10 mouse cellular contexts compared by ENCODE assay signal in the genomic region with DNA sequence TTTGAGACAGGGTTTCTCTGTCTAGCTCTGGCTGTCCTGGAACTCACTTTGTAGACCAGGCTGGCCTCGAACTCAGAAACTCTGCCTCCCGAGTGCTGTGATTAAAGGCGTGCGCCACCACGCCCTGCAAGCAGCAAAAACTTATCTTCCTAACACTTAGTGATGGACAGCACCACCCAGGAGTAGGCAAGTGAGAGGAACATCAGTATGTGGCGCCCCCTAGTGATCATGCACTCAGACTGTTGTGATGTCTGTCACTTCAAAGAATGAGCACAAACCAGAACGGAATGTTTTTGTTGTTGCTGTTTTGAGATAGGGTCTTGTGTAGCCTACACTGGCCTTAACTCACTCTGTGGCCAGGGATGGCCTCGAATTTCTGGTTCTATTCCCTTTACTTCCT. TPM values are rescaled to one million over a fixed set of nuclear protein-coding genes. Genes with fewer than 3 reads are reported as not detected.
DNase-seq lines count a peak whose midpoint lies in the region; ATAC-seq and TF ChIP-seq lines count a peak whose summit lies in the region.
"Had no signal": no experiment of that assay in that cellular context is flagged by ENCODE, and none has a peak within 500 bp of the region (broad histone marks: within the 10 kb centered on the region; RNA-seq: fewer than 3 reads in every experiment).

No protein-coding gene starts in this region.

- no peak for TF ChIP-seq EP300 in ES-Bruce4 (IDR thresholded peaks at IDR 0.05; ENCODE audit: insufficient read depth, low read depth, low read length)

- intact Hi-C loops in gastrocnemius, postnatal 36 days (cut with DNase I): loop anchor here (5.0 to 10.0 kb wide), 2 partner anchors 74 to 577 kb away; no protein-coding TSS in a partner anchor

- H3K9ac ChIP-seq in heart, embryonic 12.5 days: no peak overlapping the region
- no peak overlapping the region for H3K9ac ChIP-seq in ES-Bruce4 (ENCODE audit: low read depth, poor library complexity, severe bottlenecking)
- H3K9ac ChIP-seq: midbrain, embryonic 12.5 days had no signal

- DNase-seq in heart, adult 11 months: peak; percentile 86
- peak; percentile 67 for DNase-seq in c-Kit-positive CD71-negative TER-119-negative erythroid progenitor cells, embryonic 14.5 days (ENCODE audit: low read depth)
- DNase-seq in gastrocnemius, postnatal 36 days: peak; percentile 22 to 50
- peak; percentile 67 for DNase-seq in layer of hippocampus, postnatal 10 days (ENCODE audit: low spot score in 2 of 2)
- peak; percentile 59 to 79 for DNase-seq in lung, postnatal 4 days
- peak; percentile 54 for DNase-seq in testis, postnatal 14 days (ENCODE audit: low spot score)

- H3K36me3 ChIP-seq in heart, embryonic 12.5 days: no peaks in the 10 kb centered on the region
- H3K36me3 ChIP-seq in ES-Bruce4 (ENCODE audit: control insufficient read depth, insufficient read depth, low read length, poor library complexity, severe bottlenecking): no peaks in the 10 kb centered on the region
- H3K36me3 ChIP-seq: midbrain, embryonic 12.5 days had no signal

- no peaks in the 10 kb centered on the region for H3K9me3 ChIP-seq in heart, embryonic 12.5 days (replicated peaks)
- H3K9me3 ChIP-seq in ES-Bruce4 (replicated peaks; ENCODE audit: control insufficient read depth, insufficient read depth, low read length, poor library complexity, severe bottlenecking): no peaks in the 10 kb centered on the region
- H3K9me3 ChIP-seq: midbrain, embryonic 12.5 days had no signal

- TF ChIP-seq CTCF in ES-Bruce4 (IDR thresholded peaks at IDR 0.05; ENCODE audit: low read depth, low read length): peak; percentile 69

- no peaks in the 10 kb centered on the region for H3K4me1 ChIP-seq in heart, embryonic 12.5 days (replicated peaks)
- no peaks in the 10 kb centered on the region for H3K4me1 ChIP-seq in ES-Bruce4 (ENCODE audit: control insufficient read depth, insufficient read depth, low read length)
- H3K4me1 ChIP-seq: midbrain, embryonic 12.5 days had no signal

- TF ChIP-seq POLR2A in ES-Bruce4 (IDR thresholded peaks at IDR 0.05; ENCODE audit: insufficient read depth, low read length): no peak

- H3K4me3 ChIP-seq in heart, embryonic 12.5 days: no peak overlapping the region
- H3K4me3 ChIP-seq in ES-Bruce4 (ENCODE audit: low read depth, low read length): no peak overlapping the region
- H3K4me3 ChIP-seq: erythroblast, embryonic 14.5 days; midbrain, embryonic 12.5 days had no signal

- no peak overlapping the region for H3K4me2 ChIP-seq in heart, embryonic 12.5 days
- H3K4me2 ChIP-seq: midbrain, embryonic 12.5 days had no signal

- ATAC-seq in heart, embryonic 12.5 days (ENCODE audit: insufficient number of reproducible peaks, low FRiP score): no peak

- H3K27ac ChIP-seq in heart, embryonic 12.5 days (ENCODE audit: poor library complexity, severe bottlenecking): no peak overlapping the region
- H3K27ac ChIP-seq in ES-Bruce4 (ENCODE audit: insufficient read depth, low read length): no peak overlapping the region
- H3K27ac ChIP-seq: midbrain, embryonic 12.5 days had no signal

- no peaks in the 10 kb centered on the region for H3K27me3 ChIP-seq in heart, embryonic 12.5 days (replicated peaks)
- H3K27me3 ChIP-seq in ES-Bruce4 (ENCODE audit: control insufficient read depth, insufficient read depth, low read length, poor library complexity, severe bottlenecking): no peaks in the 10 kb centered on the region
- H3K27me3 ChIP-seq: midbrain, embryonic 12.5 days had no signal

- 29% methylated on average over 8 of the region's 8 CpGs for WGBS in heart, embryonic 12.5 days

RNA-seq across cellular contexts. Expression of a gene that starts 7.8 kb away (rescaled TPM):
- 128 and 138 TPM in 2 replicates for polyA plus RNA-seq in heart, embryonic 12.5 days (2016; fragmentation: Nextera tagmentation; extraction: Ambion mirVana)
- 250 and 283 TPM in 2 replicates for polyA plus RNA-seq in ES-Bruce4 (2011; ENCODE audit: insufficient read depth, insufficient read length, low read depth, missing spikeins)
- total RNA-seq in gastrocnemius, postnatal 36 days (2021): 10 to 100 TPM; 76.1 to 76.8 TPM
- 100 to 1,000 TPM; 126 to 128 TPM for total RNA-seq in layer of hippocampus, postnatal 10 days (2021)

RNA-seq across cellular contexts. Expression of a gene that starts 22.3 kb away (rescaled TPM):
- polyA plus RNA-seq in heart, embryonic 12.5 days (2016; fragmentation: Nextera tagmentation; extraction: Ambion mirVana): 15.2 and 16.5 TPM in 2 replicates
- 24.8 and 26.1 TPM in 2 replicates for polyA plus RNA-seq in ES-Bruce4 (2011; ENCODE audit: insufficient read depth, insufficient read length, low read depth, missing spikeins)
- 10 to 100 TPM in 1 of 2 experiments, 1 to 10 TPM in 1; 7.3 to 10.5 TPM for total RNA-seq in gastrocnemius, postnatal 36 days (2021)
- 10 to 100 TPM; 14.9 to 15.5 TPM for total RNA-seq in layer of hippocampus, postnatal 10 days (2021)

RNA-seq across cellular contexts. Expression of a gene that starts 34.1 kb away (rescaled TPM):
- 0.06 TPM in 1 of 2 replicates, not detected in the other for polyA plus RNA-seq in heart, embryonic 12.5 days (2016; fragmentation: Nextera tagmentation; extraction: Ambion mirVana)
- polyA plus RNA-seq in ES-Bruce4 (2011; ENCODE audit: insufficient read depth, insufficient read length, low read depth, missing spikeins): 0.19 and 0.30 TPM in 2 replicates
- total RNA-seq in gastrocnemius, postnatal 36 days (2021): not detected
- total RNA-seq in layer of hippocampus, postnatal 10 days (2021): not detected
- polyA plus RNA-seq: erythroblast, embryonic 14.5 days; midbrain, embryonic 12.5 days had no signal

Comparison
In these comparisons a context has a peak if more than half of its experiments do, and no peak if none do; other contexts are left out.
1. DNase-seq: peak in every context shown above with its lines; median percentile 86 in heart, adult 11 months; 69 in lung, postnatal 4 days; 67 in c-Kit-positive CD71-negative TER-119-negative erythroid progenitor cells, embryonic 14.5 days; 67 in layer of hippocampus, postnatal 10 days; 54 in testis, postnatal 14 days; 36 in gastrocnemius, postnatal 36 days.